Mouse (Mus musculus) kidney, postnatal 0 days (tissue): ENCODE measurements around the gene Grin1. TPM values are rescaled to one million over a fixed set of nuclear protein-coding genes. Genes with fewer than 3 reads are reported as not detected.

Experiments
- ATAC-seq: fragments of 200-750 bp; cut with Nextera tagmentation; replicated peaks from 2 replicates; pipeline ENCODE4 v1.8.0; 2017; ENCODE audit warnings: low read depth, moderate number of reproducible peaks, moderate TSS enrichment, moderate library complexity; ENCODE audit not compliant: low FRiP score
- DNase-seq: peaks from one replicate; pipeline ENCODE4 v3.0.0-alpha.2; 2016; ENCODE audit warnings: low spot score
- H3K27ac ChIP-seq: fragments of 300-500 bp; sonication (generic); 2 replicates; pipeline ENCODE4 v1.5.1; 2014; ENCODE audit warnings: mild to moderate bottlenecking
- H3K27me3 ChIP-seq: fragments of 300-500 bp; sonication (generic); 2 replicates; pipeline ENCODE4 v1.6.1; 2014; ENCODE audit warnings: low read length, mixed read lengths; ENCODE audit not compliant: insufficient read depth
- H3K36me3 ChIP-seq: fragments of 300-500 bp; sonication (generic); 2 replicates; pipeline ENCODE4 v1.6.1; 2014; ENCODE audit warnings: low read length, mixed read lengths; ENCODE audit not compliant: insufficient read depth
- H3K4me1 ChIP-seq: fragments of 300-500 bp; sonication (generic); replicated peaks from 2 replicates; pipeline ENCODE4 v1.6.1; 2014; ENCODE audit warnings: antibody characterized with exemption, low read length, mixed read lengths; ENCODE audit not compliant: insufficient read depth
- H3K4me2 ChIP-seq: fragments of 300-500 bp; sonication (generic); 2 replicates; pipeline ENCODE4 v1.6.1; 2014; ENCODE audit warnings: mild to moderate bottlenecking, low read length, moderate library complexity, mixed read lengths
- H3K4me3 ChIP-seq: fragments of 300-500 bp; sonication (generic); replicated peaks from 2 replicates; pipeline ENCODE4 v1.5.1; 2014; ENCODE audit warnings: low read depth, low read length
- H3K9ac ChIP-seq: fragments of 300-500 bp; sonication (generic); 2 replicates; pipeline ENCODE4 v1.6.1; 2014; ENCODE audit warnings: low read depth, low read length
- H3K9me3 ChIP-seq: fragments of 300-500 bp; sonication (generic); replicated peaks from 2 replicates; pipeline ENCODE4 v1.6.1; 2016; ENCODE audit warnings: low read length, inconsistent platforms, mixed read lengths
- CTCF ChIP-seq: IDR thresholded peaks from 2 replicates; pipeline ENCODE4 v1.5.1; 2016; ENCODE audit warnings: antibody characterized with exemption, low read depth, mild to moderate bottlenecking, moderate library complexity
- WGBS: fragments of 180-500 bp; shearing (Covaris S2); extraction: QIAGEN DNeasy Blood & Tissue Kit; methylation state at CpG from one replicate; pipeline ENCODE4 v1.1.7; 2014; 5-methylcytosine and 5-hydroxymethylcytosine counted together
- polyA plus RNA-seq: library from polyadenylated mRNA; unstranded; fragments of >200 nt; fragmentation: Nextera tagmentation; extraction: Ambion mirVana; gene quantifications from 2 replicates; pipeline ENCODE4 v1.2.1, GENCODE M21; 2015

Grin1 gene
- polyA plus RNA-seq, 1 experiment from 2014 or later, result 0.58 TPM

- H3K36me3 ChIP-seq, result no peaks in the 10 kb centered on the region
- H3K27ac ChIP-seq, result no peak overlapping the region
- H3K9me3 ChIP-seq, result no peaks in the 10 kb centered on the region
- H3K4me3 ChIP-seq, result no peak overlapping the region
- H3K27me3 ChIP-seq, result peaks cover 41% of the 10 kb centered on the region
- H3K4me1 ChIP-seq, result peaks cover 9% of the 10 kb centered on the region; the same call in 1 of the 2 replicates
- DNase-seq (no peak), ATAC-seq (no peak)
- no peak overlapping the region for H3K4me2 ChIP-seq
- no peak overlapping the region for H3K9ac ChIP-seq
- 73% methylated on average over 9 of the region's 9 CpGs for WGBS
- no peak for TF ChIP-seq CTCF
Observed at GRCm38 (mm10) chr2:25293706-25294105, 25.3 kb downstream of the Grin1 start.

DNA sequence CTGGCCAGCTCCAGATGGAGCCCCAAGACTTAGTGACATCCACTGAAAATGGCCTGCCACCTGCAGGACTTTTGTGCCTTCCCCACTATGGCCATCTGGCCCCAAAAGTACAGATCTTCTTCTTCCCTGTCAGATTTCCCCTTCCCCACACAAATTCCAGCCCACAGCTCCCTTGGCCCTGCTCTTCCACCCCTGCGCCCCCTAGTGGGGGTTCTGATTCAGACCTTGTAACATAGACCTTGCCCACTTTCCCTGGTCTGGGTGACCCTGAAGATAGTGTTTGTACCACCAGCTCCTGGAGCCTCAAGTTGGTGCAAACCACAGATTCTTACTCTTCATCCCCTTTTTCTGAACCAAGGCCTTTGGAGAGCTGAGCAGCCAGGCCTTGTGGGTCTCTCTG, 26.1 kb downstream of the Grin1 start:
- peak; percentile 90 for TF ChIP-seq CTCF
- H3K27me3 ChIP-seq, result peaks cover 49% of the 10 kb centered on the region
- no peaks in the 10 kb centered on the region for H3K9me3 ChIP-seq
- ATAC-seq (no peak), DNase-seq (peak; percentile 82)
- H3K4me3 ChIP-seq, result peak overlapping the region; percentile 33; the same call in 1 of the 2 replicates
- peaks cover 9% of the 10 kb centered on the region; the same call in 1 of the 2 replicates for H3K4me1 ChIP-seq
- WGBS, result 0% methylated on average over 1 of the region's 1 CpGs
- no peak overlapping the region for H3K9ac ChIP-seq
- no peak overlapping the region for H3K4me2 ChIP-seq
- no peaks in the 10 kb centered on the region for H3K36me3 ChIP-seq
- H3K27ac ChIP-seq, result no peak overlapping the region

DNA sequence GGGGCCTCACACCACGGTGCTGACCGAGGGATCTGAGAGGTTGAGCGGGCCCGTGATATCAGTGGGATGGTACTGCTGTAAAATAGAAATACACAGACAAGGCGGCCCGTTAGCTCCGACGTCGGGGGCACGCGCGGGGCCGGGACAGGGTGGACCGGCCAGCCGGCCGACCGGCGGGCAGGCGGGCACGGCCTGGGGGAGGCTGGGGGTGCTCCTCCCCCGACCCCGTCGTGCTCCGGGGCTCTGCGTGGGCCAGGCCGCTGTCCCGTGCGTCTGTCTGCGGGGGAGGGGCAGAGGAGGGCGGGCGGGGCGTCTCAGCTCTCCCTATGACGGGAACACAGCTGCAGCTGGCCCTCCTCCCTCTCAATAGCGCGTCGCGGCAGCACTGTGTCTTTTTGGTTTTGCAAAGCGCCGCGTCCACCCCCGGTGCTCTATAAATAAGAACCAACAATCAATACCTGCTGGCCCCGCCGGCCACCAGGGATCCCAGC, 26.9 kb downstream of the Grin1 start:
- Histone ChIP-seq H3K9me3 (no peaks in the 10 kb centered on the region), H3K9ac (0 out of 2 replicates have a peak overlapping the region, but pooled peaks have one; percentile 31), H3K4me2 (peak overlapping the region; percentile 58), H3K27me3 (peaks cover 49% of the 10 kb centered on the region), H3K4me3 (peak overlapping the region; percentile 33), H3K36me3 (no peaks in the 10 kb centered on the region), H3K4me1 (peaks cover 9% of the 10 kb centered on the region; the same call in 1 of the 2 replicates), H3K27ac (no peak overlapping the region)
- DNase-seq, result no peak
- 3% methylated on average over 34 of the region's 43 CpGs for WGBS
- no peak for TF ChIP-seq CTCF
- 0 out of 2 replicates have a peak, but pooled peaks have one; percentile 6 for ATAC-seq

DNA sequence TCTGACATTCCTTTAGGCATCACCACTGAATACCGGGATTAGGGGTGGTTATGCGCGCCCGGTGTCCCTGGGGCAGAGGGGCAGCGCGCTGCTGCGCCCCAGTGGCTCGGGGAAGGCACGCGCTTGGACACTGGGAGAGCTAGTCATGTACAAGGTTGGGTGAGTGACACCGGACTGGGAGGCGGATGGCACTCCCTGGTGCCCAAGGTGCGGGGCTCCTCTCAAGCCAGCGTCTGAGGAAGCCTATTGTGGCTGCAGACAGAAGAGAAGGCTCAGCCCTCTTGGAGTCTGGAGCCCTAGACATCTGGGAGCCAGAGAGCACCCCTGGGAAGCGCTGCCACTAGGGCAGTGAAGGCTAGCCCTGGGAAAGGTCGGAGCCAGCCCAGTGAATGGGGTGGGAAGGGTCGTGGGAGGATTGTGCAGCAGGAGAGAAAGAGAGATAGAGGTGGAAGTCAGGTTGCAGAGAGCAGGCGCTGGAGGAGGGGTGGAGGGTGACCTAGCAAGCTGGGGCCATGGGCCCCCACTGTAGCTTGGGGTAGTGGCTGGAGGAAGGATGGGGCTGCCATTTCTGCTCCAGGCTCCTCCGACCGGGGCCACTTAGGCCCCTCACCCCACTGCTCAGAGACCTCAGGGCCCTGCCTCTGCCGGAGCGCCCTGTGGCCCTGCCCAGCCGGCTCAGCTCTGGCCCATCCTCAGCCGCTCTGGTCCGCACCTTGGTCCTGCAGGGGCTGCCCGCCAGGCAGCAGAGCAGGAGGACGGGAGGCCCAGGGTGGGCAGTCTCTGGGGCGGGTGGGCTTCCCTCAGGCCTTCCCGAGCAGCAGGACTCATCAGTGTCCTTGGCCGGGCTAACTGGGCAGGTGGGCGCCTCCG, 27.6 kb downstream of the Grin1 start:
- DNase-seq (no peak), ATAC-seq (no peak)
- peak overlapping the region; percentile 33 for H3K4me3 ChIP-seq
- no peaks in the 10 kb centered on the region for H3K9me3 ChIP-seq
- H3K4me2 ChIP-seq, result peak overlapping the region; percentile 58
- H3K9ac ChIP-seq, result 0 out of 2 replicates have a peak overlapping the region, but pooled peaks have one; percentile 31
- H3K4me1 ChIP-seq, result peaks cover 9% of the 10 kb centered on the region; the same call in 1 of the 2 replicates
- peaks cover 49% of the 10 kb centered on the region for H3K27me3 ChIP-seq
- WGBS, result 4% methylated on average over 31 of the region's 32 CpGs
- TF ChIP-seq CTCF, result no peak
- no peaks in the 10 kb centered on the region for H3K36me3 ChIP-seq
- H3K27ac ChIP-seq, result no peak overlapping the region

- no peak for DNase-seq
- Histone ChIP-seq H3K27me3 (peaks cover 49% of the 10 kb centered on the region), H3K27ac (no peak overlapping the region), H3K9ac (no peak overlapping the region), H3K4me2 (peak overlapping the region; percentile 46), H3K4me3 (peak overlapping the region; percentile 33; the same call in 1 of the 2 replicates), H3K36me3 (0 out of 2 replicates have a peak, but pooled peaks cover 5% of the 10 kb centered on the region), H3K9me3 (no peaks in the 10 kb centered on the region), H3K4me1 (peaks cover 9% of the 10 kb centered on the region; the same call in 1 of the 2 replicates)
- no peak for ATAC-seq
- TF ChIP-seq CTCF, result no peak
- WGBS, result under 1% methylated on average over 18 of the region's 18 CpGs
Observed at GRCm38 (mm10) chr2:25290816-25291130, 28.2 kb downstream of the Grin1 start.

- 2% methylated on average over 54 of the region's 54 CpGs for WGBS
- ATAC-seq, result no peak
- peaks cover 12% of the 10 kb centered on the region; the same call in 1 of the 2 replicates for H3K4me1 ChIP-seq
- H3K9ac ChIP-seq, result no peak overlapping the region
- H3K9me3 ChIP-seq, result no peaks in the 10 kb centered on the region
- no peak overlapping the region for H3K27ac ChIP-seq
- H3K36me3 ChIP-seq, result peaks cover 9% of the 10 kb centered on the region; the same call in 1 of the 2 replicates
- H3K4me2 ChIP-seq, result peak overlapping the region; percentile 46
- H3K4me3 ChIP-seq, result peak overlapping the region; percentile 33
- no peak for TF ChIP-seq CTCF
- no peak for DNase-seq
- peaks cover 49% of the 10 kb centered on the region for H3K27me3 ChIP-seq
Observed at GRCm38 (mm10) chr2:25290101-25290815, 28.7 kb downstream of the Grin1 start.
